Mouse (Mus musculus) urinary bladder, adult 18-20 months (tissue): Measurements from ENCODE around the gene Skint10.

Experiments used
- DNase-seq, 2 experiments: peaks; one replicate each; pipeline ENCODE4 v3.0.0; 2022; ENCODE audit warnings: low spot score in 2 of 2, mixed read lengths in 2 of 2

Gene Skint10

GRCm38 (mm10) chr4:112774766-112775165 lies at the start of gene Skint10:
Skint10 (minus strand) TSS chr4:112774866.
- no peak for DNase-seq

GRCm38 (mm10) chr4:112790646-112791045 lies 16.0 kb upstream of the Skint10 start:
- DNase-seq = no peak
